Mouse (Mus musculus): ENCODE data around the gene Vav2. TPM values are rescaled to one million over a fixed set of nuclear protein-coding genes. Genes with fewer than 3 reads are reported as not detected.
A peak's percentile ranks its signal among the peaks of the same experiment; 100 is the strongest.

Gene Vav2
- total RNA-seq, 1 experiment from 2014 or later: 11.6 TPM

GRCm38 (mm10) chr2:27314269-27314668 is 112.6 kb downstream of the Vav2 start:
- ATAC-seq (replicated peaks in 1 of 2; ENCODE audit: insufficient read depth in 1 of 2, low FRiP score in 2 of 2, low TSS enrichment in 1 of 2, low read depth in 1 of 2, poor library complexity in 2 of 2, severe bottlenecking in 2 of 2): no peak

DNA sequence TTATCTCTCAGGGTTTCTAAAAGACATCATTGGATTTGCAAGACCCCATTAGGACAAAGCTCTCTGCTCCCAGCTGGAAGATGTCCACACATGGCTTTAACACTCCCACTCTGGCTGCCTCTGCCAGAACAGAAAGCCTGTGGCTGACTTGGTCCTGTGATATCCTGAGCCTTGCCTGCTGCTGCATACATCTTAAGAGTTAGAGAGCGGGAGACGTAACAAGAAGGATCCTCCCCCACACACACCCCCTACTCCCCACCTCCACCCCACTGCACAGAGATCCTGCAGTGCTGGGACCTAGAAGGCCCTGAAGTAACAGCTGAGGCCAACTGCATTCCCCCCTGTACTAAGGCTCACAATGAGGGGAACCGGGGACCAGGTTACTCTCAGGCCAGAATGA is 114.3 kb downstream of the Vav2 start:
- no peak for ATAC-seq (replicated peaks in 1 of 2; ENCODE audit: insufficient read depth in 1 of 2, low FRiP score in 2 of 2, low TSS enrichment in 1 of 2, low read depth in 1 of 2, poor library complexity in 2 of 2, severe bottlenecking in 2 of 2)

DNA sequence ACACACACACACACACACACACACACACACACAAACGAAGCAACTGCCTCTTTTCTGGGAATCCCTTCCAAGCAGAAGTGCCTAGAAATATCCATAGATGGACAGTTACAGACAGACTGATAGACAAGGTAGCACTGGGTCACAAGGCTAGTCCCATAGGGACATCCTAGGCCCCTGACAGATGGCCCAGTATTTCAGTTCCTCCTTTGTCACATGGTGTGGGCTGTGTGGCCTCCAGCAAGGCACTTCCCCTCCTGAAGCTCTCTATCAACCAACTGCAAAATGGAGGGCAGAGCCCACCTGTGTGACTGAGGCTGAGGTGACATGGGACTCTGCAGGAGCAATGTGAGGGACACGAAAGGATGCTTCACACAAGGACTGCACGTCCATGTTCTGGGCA is 115.2 kb downstream of the Vav2 start:
- peak; percentile 49 to 57; a peak in 2 of 4 replicates for ATAC-seq (replicated peaks in 1 of 2; ENCODE audit: insufficient read depth in 1 of 2, low FRiP score in 2 of 2, low TSS enrichment in 1 of 2, low read depth in 1 of 2, poor library complexity in 2 of 2, severe bottlenecking in 2 of 2)

DNA sequence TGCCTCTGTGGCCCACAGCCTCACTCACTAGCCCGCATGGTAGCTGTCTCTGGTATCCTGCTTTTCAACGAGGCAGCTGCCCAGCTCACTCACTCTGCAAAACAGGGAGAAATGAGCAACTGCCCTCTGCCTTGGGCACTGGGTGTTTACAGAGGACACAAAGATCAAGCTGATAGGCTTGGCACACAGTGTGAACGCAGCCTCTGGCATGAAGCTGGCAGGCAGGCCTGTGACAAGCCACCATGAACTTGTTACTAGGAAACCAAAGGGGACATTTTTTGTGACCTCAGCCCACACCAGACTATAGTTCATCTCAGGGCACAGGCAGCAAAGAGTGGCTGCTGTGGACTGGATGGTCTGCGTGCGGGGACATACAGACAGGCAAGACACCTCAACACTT is 115.9 kb downstream of the Vav2 start:
- no peak for ATAC-seq (replicated peaks in 1 of 2; ENCODE audit: insufficient read depth in 1 of 2, low FRiP score in 2 of 2, low TSS enrichment in 1 of 2, low read depth in 1 of 2, poor library complexity in 2 of 2, severe bottlenecking in 2 of 2)

- no peak for ATAC-seq (replicated peaks in 1 of 2; ENCODE audit: insufficient read depth in 1 of 2, low FRiP score in 2 of 2, low TSS enrichment in 1 of 2, low read depth in 1 of 2, poor library complexity in 2 of 2, severe bottlenecking in 2 of 2)
Observed at GRCm38 (mm10) chr2:27310221-27310620, 116.6 kb downstream of the Vav2 start.

- ATAC-seq (replicated peaks in 1 of 2; ENCODE audit: insufficient read depth in 1 of 2, low FRiP score in 2 of 2, low TSS enrichment in 1 of 2, low read depth in 1 of 2, poor library complexity in 2 of 2, severe bottlenecking in 2 of 2): no peak
Observed at GRCm38 (mm10) chr2:27306628-27307027, 120.2 kb downstream of the Vav2 start.

DNA sequence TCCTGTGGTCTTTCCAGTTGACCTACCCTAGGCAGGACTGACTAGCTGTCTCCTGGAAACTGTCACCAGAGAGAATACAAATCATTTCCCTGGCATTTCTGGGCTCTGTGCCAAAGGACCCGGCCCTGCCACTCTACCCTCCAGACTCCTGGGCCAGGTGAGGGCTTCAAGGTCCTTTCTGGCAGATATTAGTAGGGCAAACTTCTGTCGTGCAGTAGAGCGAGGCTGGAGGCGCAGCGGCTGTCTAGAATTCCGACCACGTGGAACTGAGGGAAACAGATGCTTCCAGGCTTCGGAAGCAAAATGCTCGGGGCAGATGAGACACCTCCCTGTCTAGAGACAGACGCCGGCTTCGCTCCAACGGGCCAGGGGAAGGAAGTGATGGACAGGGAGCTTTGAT is 122.1 kb downstream of the Vav2 start:
- no peak for ATAC-seq (replicated peaks in 1 of 2; ENCODE audit: insufficient read depth in 1 of 2, low FRiP score in 2 of 2, low TSS enrichment in 1 of 2, low read depth in 1 of 2, poor library complexity in 2 of 2, severe bottlenecking in 2 of 2)

- ATAC-seq (replicated peaks in 1 of 2; ENCODE audit: insufficient read depth in 1 of 2, low FRiP score in 2 of 2, low TSS enrichment in 1 of 2, low read depth in 1 of 2, poor library complexity in 2 of 2, severe bottlenecking in 2 of 2): no peak
Observed at GRCm38 (mm10) chr2:27304074-27304473, 122.8 kb downstream of the Vav2 start.

DNA sequence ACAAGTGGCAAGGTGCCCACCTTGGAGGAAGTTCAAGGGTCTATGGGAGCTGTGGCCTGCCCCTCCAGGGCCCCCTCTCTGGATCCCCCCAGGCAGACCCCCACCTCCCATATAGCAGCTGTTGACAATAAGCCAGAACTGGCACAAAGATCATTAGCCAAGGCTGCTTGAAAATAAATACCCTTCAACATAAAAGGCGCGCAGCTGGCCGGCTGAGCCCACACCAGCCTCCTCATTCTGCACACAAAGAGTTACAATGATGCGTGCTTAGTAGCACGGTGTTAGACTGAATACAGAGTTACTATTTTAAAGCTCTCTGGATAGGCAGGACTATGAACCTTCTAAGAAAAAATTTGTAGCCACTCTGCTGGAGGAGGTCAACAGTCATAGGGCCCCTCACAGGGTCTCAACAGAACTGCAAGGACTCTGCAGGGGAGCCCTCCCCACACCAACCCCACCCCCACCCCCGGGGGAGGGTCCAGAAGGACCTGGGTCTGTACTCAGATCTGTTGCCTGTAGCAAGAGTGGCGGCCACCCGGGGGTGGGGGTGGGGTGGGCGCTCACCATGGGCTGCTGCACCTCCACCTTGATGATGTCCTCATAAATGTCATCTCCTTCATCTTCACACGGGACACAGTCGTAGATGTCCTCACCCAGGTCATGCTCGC is 125.3 kb downstream of the Vav2 start:
- no peak for ATAC-seq (replicated peaks in 1 of 2; ENCODE audit: insufficient read depth in 1 of 2, low FRiP score in 2 of 2, low TSS enrichment in 1 of 2, low read depth in 1 of 2, poor library complexity in 2 of 2, severe bottlenecking in 2 of 2)

DNA sequence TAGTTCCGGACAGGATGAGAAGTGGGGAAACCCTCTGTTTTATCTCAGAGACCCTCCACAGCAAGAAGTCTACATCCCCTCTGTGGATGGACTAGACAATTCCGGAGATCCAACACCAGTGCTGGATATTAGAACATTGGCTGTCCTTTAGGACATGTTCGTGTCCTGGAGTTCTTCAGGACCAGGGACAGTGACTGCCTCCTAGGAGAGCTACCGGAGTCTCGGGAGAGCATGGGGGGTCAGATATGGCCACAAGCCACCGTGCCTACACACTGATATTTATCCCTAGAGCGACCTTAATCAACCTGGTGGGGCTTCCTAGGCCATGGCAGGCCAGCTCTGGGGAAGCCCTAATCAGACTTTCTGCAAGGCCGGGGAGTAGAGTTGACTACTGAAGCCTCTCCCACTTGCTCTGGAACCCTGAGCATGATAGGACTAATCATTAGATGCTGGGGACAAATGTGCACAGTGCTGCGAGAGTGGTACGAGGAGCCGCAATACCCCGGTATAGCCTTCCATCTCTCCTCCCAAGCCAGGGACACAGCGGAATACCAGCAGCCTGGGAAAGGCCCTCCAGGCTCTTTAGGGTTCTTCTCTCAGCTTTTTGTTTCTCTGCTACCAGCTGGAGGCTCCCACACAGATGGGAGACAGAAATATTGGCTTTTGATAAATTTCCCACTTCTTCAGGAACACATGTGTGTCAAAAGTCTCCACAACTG is 125.9 kb downstream of the Vav2 start:
- ATAC-seq (replicated peaks in 1 of 2; ENCODE audit: insufficient read depth in 1 of 2, low FRiP score in 2 of 2, low TSS enrichment in 1 of 2, low read depth in 1 of 2, poor library complexity in 2 of 2, severe bottlenecking in 2 of 2): no peak

- ATAC-seq (replicated peaks in 1 of 2; ENCODE audit: insufficient read depth in 1 of 2, low FRiP score in 2 of 2, low TSS enrichment in 1 of 2, low read depth in 1 of 2, poor library complexity in 2 of 2, severe bottlenecking in 2 of 2): no peak
Observed at GRCm38 (mm10) chr2:27296656-27297406, 130.0 kb downstream of the Vav2 start.

GRCm38 (mm10) chr2:27294777-27295176 is 132.1 kb downstream of the Vav2 start:
- ATAC-seq (replicated peaks in 1 of 2; ENCODE audit: insufficient read depth in 1 of 2, low FRiP score in 2 of 2, low TSS enrichment in 1 of 2, low read depth in 1 of 2, poor library complexity in 2 of 2, severe bottlenecking in 2 of 2): no peak

DNA sequence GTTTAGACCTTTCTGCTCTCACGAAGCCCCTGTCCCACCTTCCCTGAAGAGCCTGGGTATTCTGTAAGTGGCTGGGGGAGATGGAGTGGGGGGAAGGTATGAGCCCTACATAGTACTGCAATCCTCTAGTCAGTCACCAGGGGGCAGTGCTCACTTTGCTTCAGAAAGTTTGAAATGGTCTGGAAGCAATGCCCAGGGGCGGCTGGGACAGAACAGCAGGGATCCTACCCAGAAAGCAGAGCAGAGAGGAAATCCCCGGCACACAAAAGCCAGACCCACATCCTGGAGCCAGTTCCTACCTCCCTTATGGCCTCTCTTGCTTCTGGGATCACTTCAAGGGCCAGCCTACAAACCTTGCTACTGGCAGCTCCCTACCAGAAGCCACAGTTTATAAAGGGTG is 137.8 kb downstream of the Vav2 start:
- ATAC-seq (replicated peaks in 1 of 2; ENCODE audit: insufficient read depth in 1 of 2, low FRiP score in 2 of 2, low TSS enrichment in 1 of 2, low read depth in 1 of 2, poor library complexity in 2 of 2, severe bottlenecking in 2 of 2): peak; percentile 65 to 79; a peak in 3 of 4 replicates

DNA sequence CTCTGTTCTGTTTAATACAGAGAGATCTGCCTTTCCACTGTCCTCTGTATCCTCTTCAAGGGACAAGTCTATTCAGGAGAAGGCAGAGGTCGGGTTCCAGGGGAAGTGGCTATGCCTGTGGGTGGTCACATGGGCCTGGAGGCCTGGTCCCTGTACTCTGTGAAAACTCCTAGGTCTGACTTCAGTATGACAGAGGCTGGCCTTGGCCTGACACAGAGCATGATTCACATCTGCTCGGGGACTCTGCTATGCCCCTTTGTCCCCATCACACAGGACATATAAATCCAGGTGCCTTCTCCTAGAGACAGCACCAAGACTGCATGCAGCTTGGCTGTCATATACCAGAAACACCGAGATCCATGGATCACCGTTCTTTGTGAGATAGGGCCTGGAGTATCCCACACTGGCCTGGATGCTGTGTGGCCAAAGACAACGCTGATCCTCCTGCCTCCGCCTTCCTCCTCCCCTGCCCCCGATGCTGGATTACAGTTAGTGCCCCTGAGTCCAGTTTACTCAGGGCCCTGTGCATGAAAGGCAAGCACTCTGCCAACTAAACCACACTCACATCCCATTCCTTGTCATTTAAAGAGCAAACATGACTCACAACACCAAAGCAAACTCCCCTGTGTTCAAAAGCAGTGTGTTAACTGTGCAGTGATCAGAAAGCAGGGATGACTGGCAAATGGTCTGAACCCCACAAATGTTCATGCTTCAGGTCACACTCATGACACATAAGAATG is 139.7 kb downstream of the Vav2 start:
- ATAC-seq (replicated peaks in 1 of 2; ENCODE audit: insufficient read depth in 1 of 2, low FRiP score in 2 of 2, low TSS enrichment in 1 of 2, low read depth in 1 of 2, poor library complexity in 2 of 2, severe bottlenecking in 2 of 2): no peak

GRCm38 (mm10) chr2:27284441-27284840 is 142.4 kb downstream of the Vav2 start:
- no peak for ATAC-seq (replicated peaks in 1 of 2; ENCODE audit: insufficient read depth in 1 of 2, low FRiP score in 2 of 2, low TSS enrichment in 1 of 2, low read depth in 1 of 2, poor library complexity in 2 of 2, severe bottlenecking in 2 of 2)

- ATAC-seq (replicated peaks in 1 of 2; ENCODE audit: insufficient read depth in 1 of 2, low FRiP score in 2 of 2, low TSS enrichment in 1 of 2, low read depth in 1 of 2, poor library complexity in 2 of 2, severe bottlenecking in 2 of 2): no peak
Observed at GRCm38 (mm10) chr2:27281771-27282170, 145.1 kb downstream of the Vav2 start.

- peak; percentile 64 to 76; a peak in 2 of 4 replicates for ATAC-seq (replicated peaks in 1 of 2; ENCODE audit: insufficient read depth in 1 of 2, low FRiP score in 2 of 2, low TSS enrichment in 1 of 2, low read depth in 1 of 2, poor library complexity in 2 of 2, severe bottlenecking in 2 of 2)
Observed at GRCm38 (mm10) chr2:27280920-27281611, 145.8 kb downstream of the Vav2 start.

Data from hematopoietic stem cell, adult 5-6 weeks (primary cell).